Mouse (Mus musculus) limb, embryonic 14.5 days (tissue): Measurements from ENCODE around the gene Mbnl2. TPM values are rescaled to one million over a fixed set of nuclear protein-coding genes. Genes with fewer than 3 reads are reported as not detected.

Source experiments
- ATAC-seq: fragments of 200-750 bp; cut with Nextera tagmentation; 2 replicates; pipeline ENCODE4 v1.8.0; 2017; ENCODE audit warnings: low read depth, moderate number of reproducible peaks, moderate TSS enrichment; ENCODE audit not compliant: low FRiP score
- DNase-seq: peaks from one replicate; pipeline ENCODE4 v3.0.0-alpha.2; 2015; ENCODE audit warnings: low spot score
- H3K27ac ChIP-seq: fragments of 300-500 bp; sonication (generic); replicated peaks from 2 replicates; pipeline ENCODE4 v1.5.1; 2014; ENCODE audit warnings: low read depth, mild to moderate bottlenecking, low read length, moderate library complexity, mixed read lengths
- H3K27me3 ChIP-seq: fragments of 300-500 bp; sonication (generic); 2 replicates; pipeline ENCODE4 v1.6.1; 2014; ENCODE audit warnings: low read length, mixed read lengths; ENCODE audit not compliant: control insufficient read depth, insufficient read depth
- H3K36me3 ChIP-seq: fragments of 300-500 bp; sonication (generic); 2 replicates; pipeline ENCODE4 v1.6.1; 2014; ENCODE audit warnings: mild to moderate bottlenecking, low read length, moderate library complexity, mixed read lengths; ENCODE audit not compliant: control insufficient read depth, insufficient read depth
- H3K4me1 ChIP-seq: fragments of 300-500 bp; sonication (generic); 2 replicates; pipeline ENCODE4 v1.6.1; 2014; ENCODE audit warnings: antibody characterized with exemption, low read length, mixed read lengths; ENCODE audit not compliant: control insufficient read depth, insufficient read depth
- H3K4me2 ChIP-seq: fragments of 300-500 bp; sonication (generic); replicated peaks from 2 replicates; pipeline ENCODE4 v1.6.1; 2014; ENCODE audit warnings: low read depth, mild to moderate bottlenecking, low read length, moderate library complexity; ENCODE audit not compliant: severe bottlenecking
- H3K4me3 ChIP-seq: fragments of 300-500 bp; sonication (generic); replicated peaks from 2 replicates; pipeline ENCODE4 v1.5.1; 2014; ENCODE audit warnings: low read length
- H3K9ac ChIP-seq: fragments of 300-500 bp; sonication (generic); 2 replicates; pipeline ENCODE4 v1.6.1; 2014; ENCODE audit warnings: mild to moderate bottlenecking, low read depth, low read length, moderate library complexity; ENCODE audit not compliant: severe bottlenecking
- H3K9me3 ChIP-seq: fragments of 300-500 bp; sonication (generic); 2 replicates; pipeline ENCODE4 v1.6.1; 2016; ENCODE audit warnings: low read length; ENCODE audit not compliant: control insufficient read depth
- POLR2A ChIP-seq: fragments of 200-500 bp; IDR thresholded peaks from 2 replicates; pipeline ENCODE4 v1.8.0; 2012; ENCODE audit warnings: inconsistent platforms, mild to moderate bottlenecking, moderate library complexity, borderline replicate concordance; ENCODE audit not compliant: insufficient read depth, insufficient read length; ENCODE audit errors: extremely low read depth
- WGBS: fragments of 180-500 bp; shearing (Covaris S2); extraction: QIAGEN DNeasy Blood & Tissue Kit; methylation state at CpG from one replicate; pipeline ENCODE4 v1.1.7; 2014; 5-methylcytosine and 5-hydroxymethylcytosine counted together
- polyA plus RNA-seq, 2 experiments: library from polyadenylated mRNA; depleted of rRNA in 1 of 2; stranded (reverse) in 1 of 2; unstranded in 1 of 2; fragments of >200 nt; fragmentation: Nextera tagmentation in 1 of 2; extraction: Ambion mirVana in 1 of 2; gene quantifications; 2 replicates each; pipeline versions ENCODE4 v1.2.1 to v1.2.3; 2012 to 2014

Gene Mbnl2
- polyA plus RNA-seq, 2 experiments = 109 to 161 TPM

GRCm38 (mm10) chr14:120433931-120434398, 158.5 kb downstream of the Mbnl2 start:
- Histone ChIP-seq H3K9me3 (no peaks in the 10 kb centered on the region), H3K27ac (peak overlapping the region; percentile 63), H3K36me3 (peaks cover 17% of the 10 kb centered on the region), H3K27me3 (no peaks in the 10 kb centered on the region), H3K4me3 (no peak overlapping the region), H3K9ac (no peak overlapping the region), H3K4me1 (peaks cover 5% of the 10 kb centered on the region), H3K4me2 (no peak overlapping the region)
- peak; percentile 58 for ATAC-seq
- TF ChIP-seq POLR2A = no peak
- DNase-seq = peak; percentile 64
- WGBS = 39% methylated on average over 8 of the region's 8 CpGs

- Histone ChIP-seq H3K36me3 (peaks cover 9% of the 10 kb centered on the region), H3K4me2 (no peak overlapping the region), H3K9me3 (no peaks in the 10 kb centered on the region), H3K27ac (no peak overlapping the region), H3K9ac (no peak overlapping the region), H3K4me3 (no peak overlapping the region), H3K4me1 (peaks cover 5% of the 10 kb centered on the region), H3K27me3 (no peaks in the 10 kb centered on the region)
- peak; percentile 58 for ATAC-seq
- peak; percentile 58 for DNase-seq
- TF ChIP-seq POLR2A = no peak
- whole genome bisulfite sequencing = 42% methylated on average over 1 of the region's 1 CpGs
Observed at GRCm38 (mm10) chr14:120434831-120435230, 159.4 kb downstream of the Mbnl2 start.

DNA sequence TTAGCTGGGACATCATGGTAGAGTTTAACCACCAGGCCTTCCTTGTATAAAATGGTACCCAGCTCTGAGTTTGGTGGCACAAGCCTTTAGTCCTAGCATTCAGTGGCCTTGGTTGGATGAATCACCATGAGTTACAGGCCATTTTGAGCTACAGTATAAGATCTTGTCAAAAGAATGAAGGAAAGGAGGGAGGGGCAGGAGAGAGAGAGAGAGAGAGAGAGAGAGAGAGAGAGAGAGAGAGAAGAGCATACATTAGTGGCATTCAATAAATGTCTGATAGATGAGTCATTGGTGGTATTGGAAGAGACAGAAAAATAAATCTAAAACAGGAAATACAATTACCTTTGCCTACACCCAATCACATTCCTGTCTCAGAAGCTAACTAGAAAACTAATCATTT, 165.2 kb downstream of the Mbnl2 start:
- no peak overlapping the region for H3K9ac ChIP-seq
- DNase-seq (no peak), ATAC-seq (no peak)
- no peak overlapping the region for H3K4me3 ChIP-seq
- H3K4me1 ChIP-seq = no peaks in the 10 kb centered on the region
- H3K27me3 ChIP-seq = no peaks in the 10 kb centered on the region
- H3K4me2 ChIP-seq = no peak overlapping the region
- H3K36me3 ChIP-seq = no peaks in the 10 kb centered on the region
- TF ChIP-seq POLR2A = no peak
- no peaks in the 10 kb centered on the region for H3K9me3 ChIP-seq
- H3K27ac ChIP-seq = no peak overlapping the region

DNA sequence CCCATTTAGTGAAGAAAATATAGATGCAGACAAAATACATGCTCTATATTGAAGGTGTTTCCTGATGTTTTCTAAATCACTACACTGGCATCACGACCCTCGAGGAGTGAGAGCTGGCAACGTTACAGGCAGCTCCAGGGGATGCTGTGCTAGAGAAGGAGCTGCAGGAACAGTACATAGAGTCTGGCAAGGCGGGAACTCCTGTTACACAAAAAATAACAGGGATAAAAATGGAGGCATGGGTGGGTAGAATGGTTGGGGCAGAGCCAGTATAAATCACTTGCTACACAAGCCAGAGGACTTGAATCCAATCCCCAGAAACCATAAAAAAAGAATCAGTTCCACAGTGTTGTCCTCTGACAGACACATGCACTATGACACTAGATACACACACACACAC, 165.8 kb downstream of the Mbnl2 start:
- H3K4me1 ChIP-seq = no peaks in the 10 kb centered on the region
- ATAC-seq (no peak), DNase-seq (no peak)
- no peak overlapping the region for H3K9ac ChIP-seq
- H3K36me3 ChIP-seq = no peaks in the 10 kb centered on the region
- no peak for TF ChIP-seq POLR2A
- no peak overlapping the region for H3K27ac ChIP-seq
- no peaks in the 10 kb centered on the region for H3K9me3 ChIP-seq
- H3K27me3 ChIP-seq = no peaks in the 10 kb centered on the region
- no peak overlapping the region for H3K4me2 ChIP-seq
- H3K4me3 ChIP-seq = no peak overlapping the region
- 59% methylated on average over 4 of the region's 4 CpGs for WGBS

DNA sequence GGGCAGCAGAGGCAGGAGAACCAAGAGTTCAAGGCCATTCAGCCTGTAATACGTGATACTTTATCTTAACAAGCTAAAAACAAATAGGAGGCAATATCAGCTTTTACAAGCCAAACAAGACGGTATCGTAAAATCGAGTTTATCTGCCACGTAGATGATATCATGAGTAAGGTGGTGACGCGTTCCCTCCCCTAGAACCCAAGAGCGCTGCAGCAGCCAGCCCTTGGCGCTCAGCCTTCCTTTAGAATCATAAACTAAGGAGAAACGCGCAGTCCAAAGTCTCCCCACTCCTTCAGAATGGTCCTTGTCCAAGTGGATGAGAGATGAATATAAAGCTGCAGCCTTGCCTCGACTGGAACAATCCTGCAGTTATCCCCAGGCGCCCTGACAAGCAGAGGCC, 166.4 kb downstream of the Mbnl2 start:
- Histone ChIP-seq H3K9me3 (no peaks in the 10 kb centered on the region), H3K27ac (no peak overlapping the region), H3K9ac (no peak overlapping the region), H3K4me1 (no peaks in the 10 kb centered on the region), H3K36me3 (no peaks in the 10 kb centered on the region), H3K4me2 (no peak overlapping the region), H3K27me3 (no peaks in the 10 kb centered on the region), H3K4me3 (no peak overlapping the region)
- DNase-seq = no peak
- no peak for ATAC-seq
- 79% methylated on average over 13 of the region's 13 CpGs for WGBS
- no peak for TF ChIP-seq POLR2A

DNA sequence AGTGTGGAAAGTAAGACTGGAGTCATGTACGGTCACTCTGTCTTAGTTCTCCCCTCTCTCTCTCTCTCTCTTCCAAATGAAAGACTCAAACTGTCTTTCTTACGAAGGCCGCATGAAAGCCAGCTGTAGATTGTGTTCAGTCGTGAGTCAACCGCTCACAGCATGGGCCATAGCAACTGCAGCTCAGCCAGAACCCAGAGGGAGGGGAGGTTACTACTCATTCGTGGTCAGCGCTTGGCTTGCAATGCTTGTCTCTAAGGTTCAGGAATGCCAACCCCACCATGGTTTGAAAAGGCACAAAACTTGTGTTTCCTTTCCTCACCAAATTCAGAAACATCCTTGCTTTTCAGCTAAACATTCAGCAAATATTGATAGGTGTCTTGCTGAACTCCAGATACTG, 178.8 kb downstream of the Mbnl2 start:
- Histone ChIP-seq H3K27me3 (no peaks in the 10 kb centered on the region), H3K36me3 (no peaks in the 10 kb centered on the region), H3K4me3 (no peak overlapping the region), H3K27ac (no peak overlapping the region), H3K4me1 (no peaks in the 10 kb centered on the region), H3K9ac (no peak overlapping the region), H3K9me3 (no peaks in the 10 kb centered on the region; the same call in 1 of the 2 replicates), H3K4me2 (no peak overlapping the region)
- ATAC-seq (no peak), DNase-seq (no peak)
- TF ChIP-seq POLR2A = no peak
- 90% methylated on average over 7 of the region's 7 CpGs for WGBS
